Mouse (Mus musculus): ENCODE data around the gene Olfr980. TPM values are rescaled to one million over a fixed set of nuclear protein-coding genes. Genes with fewer than 3 reads are reported as not detected.

Olfr980 gene
- not detected for polyA plus RNA-seq (2017; shearing (Covaris generic))

GRCm38 (mm10) chr9:40009482-40009881 lies at the start of gene Olfr980:
Gene Olfr980 (minus strand): TSS chr9:40009582.

GRCm38 (mm10) chr9:40021164-40021563 lies 11.8 kb upstream of the Olfr980 start, which contains the start of gene Olfr981:
Gene Olfr981 (plus strand): TSS chr9:40021464.

GRCm38 (mm10) chr9:40003365-40003764 lies 6.0 kb downstream of the Olfr980 start, which contains the start of gene Olfr979:
Gene Olfr979 (minus strand): TSS chr9:40003465.

GRCm38 (mm10) chr9:39991813-39992212 lies 17.6 kb downstream of the Olfr980 start, which contains the start of gene Olfr978:
Gene Olfr978 (plus strand): TSS chr9:39992113.

GRCm38 (mm10) chr9:39961033-39961432 lies 48.3 kb downstream of the Olfr980 start, which contains the start of gene Olfr976:
Gene Olfr976 (minus strand): TSS chr9:39961133.

Other genes starting within 250 kb of the Olfr980 start
- not detected for gene Olfr968, start 226.3 kb downstream of the Olfr980 start, polyA plus RNA-seq (2017; shearing (Covaris generic))
- not detected for gene Olfr969, start 218.6 kb downstream of the Olfr980 start, polyA plus RNA-seq (2017; shearing (Covaris generic))
- not detected for gene Olfr970, start 200.7 kb downstream of the Olfr980 start, polyA plus RNA-seq (2017; shearing (Covaris generic))
- gene Olfr971, start 172.7 kb downstream of the Olfr980 start, polyA plus RNA-seq (2017; shearing (Covaris generic)) = not detected
- gene Olfr972, start 143.2 kb downstream of the Olfr980 start, polyA plus RNA-seq (2017; shearing (Covaris generic)) = not detected
- gene Olfr229, start 102.2 kb downstream of the Olfr980 start, polyA plus RNA-seq (2017; shearing (Covaris generic)) = not detected
- gene Olfr974, start 72.1 kb downstream of the Olfr980 start, polyA plus RNA-seq (2017; shearing (Covaris generic)) = 0.14 TPM
- not detected for gene Olfr975, start 57.5 kb downstream of the Olfr980 start, polyA plus RNA-seq (2017; shearing (Covaris generic))
- not detected for gene Olfr976, start 48.4 kb downstream of the Olfr980 start, polyA plus RNA-seq (2017; shearing (Covaris generic))
- gene Olfr978, start 17.5 kb downstream of the Olfr980 start, polyA plus RNA-seq (2017; shearing (Covaris generic)) = not detected
- gene Olfr979, start 6.1 kb downstream of the Olfr980 start, polyA plus RNA-seq (2017; shearing (Covaris generic)) = not detected
- gene Olfr981, start 11.9 kb upstream of the Olfr980 start, polyA plus RNA-seq (2017; shearing (Covaris generic)) = not detected
- 0.09 TPM for gene Olfr982, start 64.2 kb upstream of the Olfr980 start, polyA plus RNA-seq (2017; shearing (Covaris generic))
- not detected for gene Olfr983, start 84.0 kb upstream of the Olfr980 start, polyA plus RNA-seq (2017; shearing (Covaris generic))
- gene Olfr984, start 104.6 kb upstream of the Olfr980 start, polyA plus RNA-seq (2017; shearing (Covaris generic)) = 0.09 TPM
- gene Olfr985, start 120.6 kb upstream of the Olfr980 start, polyA plus RNA-seq (2017; shearing (Covaris generic)) = not detected
- not detected for gene Tmem225, start 138.5 kb upstream of the Olfr980 start, polyA plus RNA-seq (2017; shearing (Covaris generic))
- not detected for gene Olfr986, start 171.3 kb upstream of the Olfr980 start, polyA plus RNA-seq (2017; shearing (Covaris generic))
- gene Zfp202, start 182.7 kb upstream of the Olfr980 start, polyA plus RNA-seq (2017; shearing (Covaris generic)) = 1.6 TPM